Mouse (Mus musculus) urinary bladder, adult 2 months (tissue): ENCODE data around the gene Nkx2-9. TPM values are rescaled to one million over a fixed set of nuclear protein-coding genes. Genes with fewer than 3 reads are reported as not detected.

Experiments
- DNase-seq: peaks from one replicate; pipeline ENCODE4 v3.0.0; 2022; ENCODE audit warnings: low spot score
- polyA plus RNA-seq: library from polyadenylated mRNA; depleted of rRNA; stranded (reverse); fragments of >200 nt; gene quantifications from 2 replicates; pipeline ENCODE4 v1.2.3, GENCODE M21; 2012; rRNA removed

Nkx2-9 gene
- 0.06 TPM in 1 of 2 replicates, not detected in the other for polyA plus RNA-seq

DNA sequence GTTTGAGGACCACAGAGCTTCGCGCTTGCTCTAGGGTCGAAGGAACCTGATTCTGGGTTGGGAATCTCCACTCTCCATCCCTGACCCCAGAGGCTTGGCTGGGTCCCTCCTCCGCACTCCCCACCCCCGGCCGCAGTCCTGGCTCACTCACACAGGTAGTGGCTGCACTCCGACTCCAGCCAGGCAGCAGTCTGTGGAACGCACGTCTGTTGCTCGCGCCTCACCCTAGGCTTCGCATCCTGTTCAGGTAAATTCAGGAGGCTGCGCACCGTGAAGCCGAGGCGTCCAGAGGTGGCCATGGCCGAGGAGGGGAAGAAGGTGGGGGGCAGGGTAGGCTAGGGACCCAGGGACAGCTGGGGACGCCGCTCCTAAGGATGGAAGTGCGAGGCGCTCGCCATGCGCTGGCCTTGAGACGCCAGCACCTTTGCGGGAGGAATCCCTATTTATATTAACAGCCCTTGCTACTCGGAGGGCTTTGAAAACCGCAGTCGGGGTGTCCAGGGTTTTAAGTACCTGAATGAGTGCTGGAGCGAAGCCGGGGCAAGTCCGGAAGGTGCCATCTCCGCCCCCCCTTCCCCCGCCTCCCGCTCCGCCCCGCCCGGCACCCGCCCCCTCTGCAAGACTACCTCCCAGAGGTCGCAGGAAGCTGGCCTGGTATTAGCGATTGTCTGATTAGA is at the start of gene Nkx2-9:
TSS of gene Nkx2-9 (minus strand) at position 524 of the 677 bp plus-strand sequence.
- DNase-seq: no peak

GRCm38 (mm10) chr12:56637181-56637566 is 24.1 kb upstream of the Nkx2-9 start:
- DNase-seq: no peak

DNA sequence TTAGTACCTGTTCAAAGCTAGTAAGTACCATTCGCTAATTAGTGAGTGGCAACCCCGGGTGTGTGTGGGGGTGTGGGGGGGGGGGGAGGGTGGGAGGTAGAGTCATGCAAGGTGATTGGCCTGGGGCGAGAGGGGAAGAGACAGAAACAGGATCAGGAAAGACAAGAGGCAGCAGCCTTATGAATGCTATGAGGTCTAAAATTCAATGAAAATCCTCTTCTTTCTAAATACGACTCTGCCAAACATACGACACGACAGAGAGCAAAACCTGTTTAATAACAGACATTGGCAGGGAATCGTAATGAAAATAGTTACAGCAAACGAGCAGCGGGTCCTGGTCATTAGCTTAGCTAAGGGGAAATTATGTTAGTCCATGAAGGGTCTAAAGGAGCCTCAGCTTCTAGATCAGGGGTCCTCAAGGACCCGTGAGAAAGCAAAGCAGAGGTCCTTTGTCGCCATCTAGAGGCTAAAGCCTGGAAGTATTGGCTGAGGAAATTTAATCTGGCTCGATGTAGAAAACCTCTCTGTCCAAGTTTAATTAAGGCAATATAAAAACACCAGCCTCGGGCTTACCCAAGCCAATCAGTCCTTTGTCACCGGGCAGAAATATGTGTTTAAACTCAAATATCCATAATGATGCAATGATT is 23.6 kb upstream of the Nkx2-9 start:
- no peak for DNase-seq

- no peak for DNase-seq
Observed at GRCm38 (mm10) chr12:56616088-56616487, 3.0 kb upstream of the Nkx2-9 start.

DNA sequence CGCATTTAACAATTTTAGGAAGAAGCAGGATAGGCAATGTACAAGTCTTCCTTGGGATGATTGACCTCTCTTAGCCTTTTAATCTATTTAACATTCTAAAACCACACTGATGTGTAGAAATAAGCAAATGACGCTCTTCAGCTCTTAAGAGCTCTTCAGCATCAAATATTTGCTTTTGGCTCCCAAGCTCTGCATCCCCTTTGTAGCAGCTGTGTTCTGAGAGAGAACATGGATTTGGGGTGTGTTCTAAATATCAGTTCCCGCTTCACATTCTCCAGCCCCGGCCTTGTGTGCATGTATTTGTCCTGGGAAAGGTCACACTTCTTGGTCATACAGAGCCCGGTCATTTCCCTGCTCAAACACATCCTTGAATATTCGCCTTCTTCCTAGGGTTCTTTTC is 2.3 kb upstream of the Nkx2-9 start:
- DNase-seq: no peak

GRCm38 (mm10) chr12:56614513-56614912 is 1.4 kb upstream of the Nkx2-9 start:
- no peak for DNase-seq

DNA sequence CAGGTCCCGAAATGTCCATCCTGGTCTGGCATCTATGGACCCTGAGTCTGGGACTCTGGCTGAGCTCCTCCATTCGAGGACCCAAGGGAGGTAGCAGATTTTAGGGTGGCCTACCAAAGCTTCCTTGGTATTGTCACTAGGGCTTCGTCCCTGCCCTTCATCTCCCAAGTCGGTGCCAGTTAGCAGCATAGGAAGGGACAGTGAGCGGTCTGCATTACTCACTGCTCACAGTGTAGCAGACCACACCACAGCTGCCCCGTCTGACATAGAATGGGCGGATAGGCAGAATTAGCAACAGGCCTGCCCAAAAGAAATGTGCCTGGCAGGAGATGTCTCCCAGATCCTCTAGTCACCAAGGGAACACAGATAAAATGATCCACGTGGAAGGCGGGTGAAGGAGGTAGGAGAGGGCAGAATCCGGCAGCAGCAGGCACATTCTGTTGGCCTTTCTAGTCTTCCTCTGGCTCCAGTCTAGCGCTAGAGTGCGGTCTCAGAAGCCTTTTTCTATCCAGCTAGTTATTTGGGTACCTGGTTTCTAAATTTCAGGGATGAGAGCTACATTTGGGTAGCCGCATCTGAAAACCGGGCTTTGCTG is 929 bp upstream of the Nkx2-9 start:
- DNase-seq: no peak

DNA sequence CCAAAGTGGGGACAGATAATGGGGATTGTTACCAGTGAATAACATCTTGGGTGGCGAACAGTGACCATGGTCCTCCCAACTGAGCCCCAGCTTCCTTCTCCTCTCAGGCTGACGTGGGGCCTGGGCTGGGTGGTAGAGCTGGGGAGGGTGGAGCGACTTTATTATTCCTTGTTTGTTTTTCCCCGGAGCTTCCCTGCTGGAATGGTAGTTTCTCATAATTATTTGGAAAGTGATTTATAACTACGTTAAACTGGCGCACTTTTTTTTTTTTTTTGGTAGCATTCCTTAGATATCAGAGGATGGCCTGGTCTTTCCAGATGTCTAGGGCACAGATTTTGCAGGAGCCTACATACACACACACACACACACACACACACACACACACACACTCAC is 350 bp upstream of the Nkx2-9 start:
- no peak for DNase-seq

DNA sequence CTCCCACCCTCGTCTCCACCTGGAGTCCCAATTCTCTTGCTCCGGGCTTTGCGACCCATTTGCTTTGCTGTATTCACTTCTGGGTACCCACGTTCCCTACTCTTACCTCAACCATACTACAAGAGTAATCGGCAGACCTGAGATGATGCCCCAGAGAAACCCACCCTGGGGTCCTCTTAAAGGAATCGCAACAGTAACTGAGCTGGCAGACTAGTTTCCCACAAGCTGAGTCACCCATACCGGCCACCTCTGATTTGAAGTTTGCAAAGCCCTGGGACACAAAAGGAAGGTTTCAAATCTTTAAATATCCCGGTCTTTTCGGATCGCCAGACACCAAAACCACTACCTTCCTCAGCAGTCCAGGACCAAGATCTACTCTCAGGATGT is 742 bp downstream of the Nkx2-9 start:
- no peak for DNase-seq

GRCm38 (mm10) chr12:56611504-56612348 is 1.4 kb downstream of the Nkx2-9 start:
- no peak for DNase-seq

GRCm38 (mm10) chr12:56610851-56611250 is 2.2 kb downstream of the Nkx2-9 start:
- DNase-seq: no peak

GRCm38 (mm10) chr12:56591722-56592121 is 21.4 kb downstream of the Nkx2-9 start:
- no peak for DNase-seq

GRCm38 (mm10) chr12:56587830-56588229 is 25.3 kb downstream of the Nkx2-9 start:
- DNase-seq: no peak

Other genes starting within 250 kb of the Nkx2-9 start
- not detected in 2 replicates for gene Nkx2-1, start 76.4 kb downstream of the Nkx2-9 start, polyA plus RNA-seq
- gene Pax9, start 78.5 kb upstream of the Nkx2-9 start, polyA plus RNA-seq: 0.03 TPM in 1 of 2 replicates, not detected in the other